Mouse (Mus musculus): ENCODE measurements around the gene Wbp2nl. TPM values are rescaled to one million over a fixed set of nuclear protein-coding genes. Genes with fewer than 3 reads are reported as not detected.
A peak's percentile ranks its signal among the peaks of the same experiment; 100 is the strongest.

The Wbp2nl gene
- polyA plus RNA-seq, 1 experiment from 2014 or later = 0.40 TPM

- Histone ChIP-seq H3K27ac (ENCODE audit: low read depth, low read length) (peak overlapping the region; percentile 94), H3K4me1 (ENCODE audit: control insufficient read depth, insufficient read depth, low read length) (peaks cover 34% of the 10 kb centered on the region), H3K27me3 (ENCODE audit: control insufficient read depth, insufficient read depth, low read length) (no peaks in the 10 kb centered on the region), H3K4me3 (ENCODE audit: low read depth, low read length) (peak overlapping the region; percentile 51), H3K36me3 (ENCODE audit: control insufficient read depth, insufficient read depth, low read length) (peaks cover 3% of the 10 kb centered on the region; the same call in 1 of the 2 replicates), H3K4me2 (peak overlapping the region; percentile 89), H3K9me3 (replicated peaks; ENCODE audit: control insufficient read depth, low read length) (no peaks in the 10 kb centered on the region), H3K9ac (ENCODE audit: low read depth, low read length) (peak overlapping the region; percentile 84)
- ATAC-seq (replicated peaks; ENCODE audit: insufficient number of reproducible peaks, low FRiP score, low TSS enrichment) = peak; percentile 47
- 1% methylated on average over 38 of the region's 40 CpGs for WGBS (ENCODE audit: insufficient replicate concordance)
Observed at GRCm38 (mm10) chr15:82341036-82341501, 42.3 kb downstream of the Wbp2nl start.

- Histone ChIP-seq H3K9me3 (replicated peaks; ENCODE audit: control insufficient read depth, low read length) (no peaks in the 10 kb centered on the region), H3K4me1 (ENCODE audit: control insufficient read depth, insufficient read depth, low read length) (peaks cover 34% of the 10 kb centered on the region), H3K36me3 (ENCODE audit: control insufficient read depth, insufficient read depth, low read length) (no peaks in the 10 kb centered on the region), H3K27me3 (ENCODE audit: control insufficient read depth, insufficient read depth, low read length) (no peaks in the 10 kb centered on the region), H3K4me3 (ENCODE audit: low read depth, low read length) (peak overlapping the region; percentile 51), H3K27ac (ENCODE audit: low read depth, low read length) (peak overlapping the region; percentile 94), H3K4me2 (peak overlapping the region; percentile 89), H3K9ac (ENCODE audit: low read depth, low read length) (peak overlapping the region; percentile 84)
- peak; percentile 24 for ATAC-seq (replicated peaks; ENCODE audit: insufficient number of reproducible peaks, low FRiP score, low TSS enrichment)
- 35% methylated on average over 15 of the region's 15 CpGs for WGBS (ENCODE audit: insufficient replicate concordance)
Observed at GRCm38 (mm10) chr15:82341675-82342542, 43.2 kb downstream of the Wbp2nl start.

- Histone ChIP-seq H3K27me3 (ENCODE audit: control insufficient read depth, insufficient read depth, low read length) (no peaks in the 10 kb centered on the region), H3K27ac (ENCODE audit: low read depth, low read length) (peak overlapping the region; percentile 94), H3K9ac (ENCODE audit: low read depth, low read length) (peak overlapping the region; percentile 84; the same call in 1 of the 2 replicates), H3K4me2 (peak overlapping the region; percentile 89), H3K4me3 (ENCODE audit: low read depth, low read length) (peak overlapping the region; percentile 51), H3K36me3 (ENCODE audit: control insufficient read depth, insufficient read depth, low read length) (no peaks in the 10 kb centered on the region), H3K4me1 (ENCODE audit: control insufficient read depth, insufficient read depth, low read length) (peaks cover 34% of the 10 kb centered on the region), H3K9me3 (replicated peaks; ENCODE audit: control insufficient read depth, low read length) (no peaks in the 10 kb centered on the region)
- no peak for ATAC-seq (replicated peaks; ENCODE audit: insufficient number of reproducible peaks, low FRiP score, low TSS enrichment)
- 68% methylated on average over 5 of the region's 5 CpGs for WGBS (ENCODE audit: insufficient replicate concordance)
Observed at GRCm38 (mm10) chr15:82342543-82342935, 43.8 kb downstream of the Wbp2nl start.

GRCm38 (mm10) chr15:82343368-82344287 is 44.9 kb downstream of the Wbp2nl start:
- peak overlapping the region; percentile 60 for H3K27ac ChIP-seq (ENCODE audit: low read depth, low read length)
- peaks cover 30% of the 10 kb centered on the region for H3K4me1 ChIP-seq (ENCODE audit: control insufficient read depth, insufficient read depth, low read length)
- no peak overlapping the region for H3K4me3 ChIP-seq (ENCODE audit: low read depth, low read length)

GRCm38 (mm10) chr15:82344971-82345370 is 46.2 kb downstream of the Wbp2nl start:
- Histone ChIP-seq H3K9ac (ENCODE audit: low read depth, low read length) (no peak overlapping the region), H3K4me1 (ENCODE audit: control insufficient read depth, insufficient read depth, low read length) (peaks cover 26% of the 10 kb centered on the region), H3K27me3 (ENCODE audit: control insufficient read depth, insufficient read depth, low read length) (no peaks in the 10 kb centered on the region), H3K4me3 (ENCODE audit: low read depth, low read length) (0 out of 2 replicates have a peak overlapping the region, but pooled peaks have one; percentile 10), H3K27ac (ENCODE audit: low read depth, low read length) (peak overlapping the region; percentile 62; the same call in 1 of the 2 replicates), H3K36me3 (ENCODE audit: control insufficient read depth, insufficient read depth, low read length) (peaks cover 21% of the 10 kb centered on the region), H3K9me3 (replicated peaks; ENCODE audit: control insufficient read depth, low read length) (no peaks in the 10 kb centered on the region), H3K4me2 (peak overlapping the region; percentile 38)
- no peak for ATAC-seq (replicated peaks; ENCODE audit: insufficient number of reproducible peaks, low FRiP score, low TSS enrichment)
- WGBS (ENCODE audit: insufficient replicate concordance) = 76% methylated on average over 6 of the region's 6 CpGs

More at GRCm38 (mm10) chr15:82343368-82344287, 44.9 kb downstream of the Wbp2nl start:
- Histone ChIP-seq H3K9ac (ENCODE audit: low read depth, low read length) (no peak overlapping the region), H3K27me3 (ENCODE audit: control insufficient read depth, insufficient read depth, low read length) (no peaks in the 10 kb centered on the region), H3K4me2 (peak overlapping the region; percentile 23; the same call in 1 of the 2 replicates), H3K9me3 (replicated peaks; ENCODE audit: control insufficient read depth, low read length) (no peaks in the 10 kb centered on the region), H3K36me3 (ENCODE audit: control insufficient read depth, insufficient read depth, low read length) (peaks cover 8% of the 10 kb centered on the region)
- 87% methylated on average over 27 of the region's 27 CpGs for WGBS (ENCODE audit: insufficient replicate concordance)
- no peak for ATAC-seq (replicated peaks; ENCODE audit: insufficient number of reproducible peaks, low FRiP score, low TSS enrichment)

DNA sequence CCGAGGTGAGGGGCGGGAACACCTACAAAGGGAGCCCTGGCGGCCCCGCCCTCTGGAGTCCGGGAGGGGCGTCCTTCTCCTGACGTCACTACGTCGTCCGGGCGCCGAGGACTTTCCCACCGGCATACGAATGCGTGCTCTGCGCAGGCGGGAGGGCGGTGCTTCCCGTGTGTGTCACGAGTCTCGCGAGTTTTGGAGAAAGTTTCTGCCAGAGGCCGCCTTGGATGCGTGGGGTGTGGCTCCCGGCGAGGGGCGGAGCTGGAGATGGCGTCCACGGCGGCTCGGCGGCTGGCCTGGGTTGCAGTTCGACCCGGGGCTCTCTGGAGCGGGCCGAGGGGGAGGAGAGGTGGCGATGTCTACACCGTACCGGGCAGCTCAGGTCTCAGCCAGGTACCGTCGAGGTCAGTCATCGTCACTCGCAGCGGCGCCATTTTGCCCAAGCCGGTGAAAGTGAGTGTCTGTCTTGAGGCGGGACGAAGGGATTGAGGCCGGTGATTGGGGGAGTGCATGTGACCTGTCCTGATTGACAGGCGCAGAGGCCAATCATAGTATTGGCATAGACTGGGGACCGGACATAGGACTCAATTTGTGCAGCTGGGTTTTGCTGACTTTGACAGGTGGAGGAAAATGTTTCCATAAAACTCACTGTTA is 47.2 kb downstream of the Wbp2nl start:
- Histone ChIP-seq H3K27me3 (ENCODE audit: control insufficient read depth, insufficient read depth, low read length) (no peaks in the 10 kb centered on the region), H3K4me2 (peak overlapping the region; percentile 85), H3K4me1 (ENCODE audit: control insufficient read depth, insufficient read depth, low read length) (peaks cover 22% of the 10 kb centered on the region), H3K9ac (ENCODE audit: low read depth, low read length) (peak overlapping the region; percentile 84), H3K27ac (ENCODE audit: low read depth, low read length) (peak overlapping the region; percentile 81), H3K4me3 (ENCODE audit: low read depth, low read length) (peak overlapping the region; percentile 80), H3K9me3 (replicated peaks; ENCODE audit: control insufficient read depth, low read length) (no peaks in the 10 kb centered on the region), H3K36me3 (ENCODE audit: control insufficient read depth, insufficient read depth, low read length) (peaks cover 29% of the 10 kb centered on the region)
- under 1% methylated on average over 51 of the region's 51 CpGs for WGBS (ENCODE audit: insufficient replicate concordance)
- peak; percentile 94 for ATAC-seq (replicated peaks; ENCODE audit: insufficient number of reproducible peaks, low FRiP score, low TSS enrichment)

- H3K36me3 ChIP-seq (ENCODE audit: control insufficient read depth, insufficient read depth, low read length) = peaks cover 29% of the 10 kb centered on the region
- H3K4me1 ChIP-seq (ENCODE audit: control insufficient read depth, insufficient read depth, low read length) = peaks cover 16% of the 10 kb centered on the region
- peak overlapping the region; percentile 80 for H3K4me3 ChIP-seq (ENCODE audit: low read depth, low read length)
- H3K9ac ChIP-seq (ENCODE audit: low read depth, low read length) = peak overlapping the region; percentile 84
- no peak for ATAC-seq (replicated peaks; ENCODE audit: insufficient number of reproducible peaks, low FRiP score, low TSS enrichment)
- WGBS (ENCODE audit: insufficient replicate concordance) = 57% methylated on average over 14 of the region's 14 CpGs
- H3K9me3 ChIP-seq (replicated peaks; ENCODE audit: control insufficient read depth, low read length) = no peaks in the 10 kb centered on the region
- H3K27me3 ChIP-seq (ENCODE audit: control insufficient read depth, insufficient read depth, low read length) = no peaks in the 10 kb centered on the region
- H3K27ac ChIP-seq (ENCODE audit: low read depth, low read length) = peak overlapping the region; percentile 81; the same call in 1 of the 2 replicates
- peak overlapping the region; percentile 85 for H3K4me2 ChIP-seq
Observed at GRCm38 (mm10) chr15:82346580-82347302, 48.0 kb downstream of the Wbp2nl start.

Measured in heart, embryonic 11.5 days (tissue).